Mouse (Mus musculus): ENCODE results near the gene Mlst8.

Gene Mlst8

DNA sequence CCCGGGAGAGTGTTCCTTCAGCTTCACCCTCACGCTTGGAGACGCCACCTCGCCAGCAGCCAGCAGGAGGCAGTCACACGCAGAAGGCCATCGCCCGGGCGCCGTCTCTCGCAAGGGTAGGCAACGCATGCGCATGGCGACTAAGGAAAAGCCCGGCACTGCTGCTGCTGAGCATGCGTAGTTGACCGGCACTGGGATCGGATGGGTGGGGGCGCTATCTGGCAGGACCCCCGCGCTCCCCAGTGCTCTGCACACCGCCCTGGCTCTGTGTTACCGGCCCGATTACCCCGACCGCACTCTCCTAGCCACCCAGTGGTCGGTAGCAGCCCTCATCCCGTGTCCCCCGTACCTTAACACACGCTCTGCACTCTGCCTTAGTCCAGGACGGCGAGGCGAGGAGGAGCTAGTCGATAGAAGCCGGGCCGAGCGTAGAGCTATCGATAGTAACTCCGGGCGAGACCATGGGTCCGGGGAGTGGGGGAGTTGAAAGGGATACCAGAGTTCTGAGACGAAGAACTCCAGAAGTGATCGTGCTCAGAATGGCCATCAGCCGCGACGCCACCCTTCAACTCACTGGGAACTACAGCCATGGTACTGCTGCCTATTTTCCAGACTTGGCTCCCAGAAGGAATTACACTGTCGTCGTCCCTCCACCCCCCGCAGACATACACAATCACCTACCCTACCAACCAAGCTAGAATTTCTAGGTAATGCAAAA, at the start of gene Mlst8:
TSS of gene Mlst8 (minus strand) at position 416 of the 718 bp plus-strand sequence.
- peak; percentile 92 for DNase-seq (ENCODE audit: low spot score)

DNA sequence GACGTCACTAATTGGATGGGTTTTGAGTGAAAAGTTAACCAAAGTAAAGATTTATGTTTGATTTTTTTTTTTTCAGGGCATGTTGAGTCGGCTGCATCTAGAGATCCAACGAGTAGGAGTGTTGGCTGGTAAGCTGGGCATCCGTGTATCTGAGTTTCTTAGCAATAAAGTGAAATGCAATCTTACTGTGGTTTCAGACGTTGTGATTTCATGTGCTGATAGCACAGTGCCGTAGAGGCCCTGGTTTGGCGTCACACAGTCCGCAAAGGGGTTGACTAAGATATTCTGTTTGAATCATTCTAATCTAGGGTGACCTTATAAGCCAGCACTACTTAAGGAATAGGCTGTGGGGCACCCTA, 49.7 kb upstream of the Mlst8 start:
- no peak for DNase-seq (ENCODE audit: low spot score)

DNA sequence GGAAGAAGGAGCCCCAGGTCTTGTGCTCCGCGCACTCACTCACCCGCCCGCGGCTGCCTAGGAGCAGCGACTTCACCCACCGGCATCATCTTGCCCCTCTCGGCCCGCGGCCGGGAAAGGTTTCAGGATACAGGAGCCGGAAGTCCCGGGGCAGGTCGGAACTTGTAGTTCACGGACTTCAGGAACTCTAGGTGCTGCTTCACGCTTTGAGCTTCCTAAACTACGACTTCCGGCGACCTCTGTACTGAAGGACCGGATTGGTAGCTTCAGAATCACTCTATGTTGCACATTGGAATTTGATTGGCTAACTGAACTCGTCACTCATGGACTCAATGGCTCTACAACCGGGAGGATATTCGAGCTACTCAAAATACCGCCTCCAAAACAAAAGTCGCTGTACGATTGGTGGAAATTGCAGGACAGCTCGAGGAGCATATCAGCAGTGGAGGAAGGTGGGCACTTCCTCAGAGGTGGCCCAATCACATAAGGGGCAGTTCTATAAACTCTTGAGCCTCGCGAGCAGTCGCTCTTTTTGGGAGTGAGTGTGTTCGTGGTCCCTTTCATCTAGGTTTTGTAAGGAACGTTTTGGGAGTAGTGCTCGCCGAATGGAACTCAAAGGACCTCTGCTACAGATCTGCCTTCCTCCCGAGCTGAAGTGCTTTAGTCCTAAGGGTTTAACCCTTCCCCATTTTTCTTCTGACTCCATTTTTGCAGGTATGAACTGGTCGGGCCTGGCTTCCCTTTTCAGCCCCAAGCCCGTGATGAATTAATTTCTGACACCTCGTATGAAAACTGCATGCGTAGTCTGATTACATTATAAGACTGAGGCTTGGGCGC, 49.1 kb upstream of the Mlst8 start, which contains the start of gene Traf7:
TSS of gene Traf7 (minus strand) at position 216 of the 837 bp plus-strand sequence.
- peak; percentile 95 for DNase-seq (ENCODE audit: low spot score)

DNA sequence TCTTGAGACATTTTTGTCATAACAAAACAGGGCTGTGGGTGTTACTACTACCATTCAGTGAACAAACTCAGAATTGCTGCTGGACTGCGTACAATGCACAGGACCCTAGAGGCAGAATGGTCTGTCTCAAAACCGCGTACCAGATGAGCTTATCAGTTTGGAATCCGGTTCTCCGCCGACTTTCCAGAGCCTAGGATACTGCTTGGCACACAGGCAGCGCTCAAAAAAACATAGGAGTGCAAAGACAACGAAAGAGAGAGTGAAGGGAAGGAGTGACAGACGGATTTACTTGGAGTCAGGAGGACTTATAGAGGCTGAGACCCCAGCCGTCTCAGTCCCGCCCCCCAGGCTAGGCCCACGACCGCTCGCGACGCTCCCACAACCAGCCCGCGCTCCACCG, 48.4 kb upstream of the Mlst8 start:
- DNase-seq (ENCODE audit: low spot score): no peak

DNA sequence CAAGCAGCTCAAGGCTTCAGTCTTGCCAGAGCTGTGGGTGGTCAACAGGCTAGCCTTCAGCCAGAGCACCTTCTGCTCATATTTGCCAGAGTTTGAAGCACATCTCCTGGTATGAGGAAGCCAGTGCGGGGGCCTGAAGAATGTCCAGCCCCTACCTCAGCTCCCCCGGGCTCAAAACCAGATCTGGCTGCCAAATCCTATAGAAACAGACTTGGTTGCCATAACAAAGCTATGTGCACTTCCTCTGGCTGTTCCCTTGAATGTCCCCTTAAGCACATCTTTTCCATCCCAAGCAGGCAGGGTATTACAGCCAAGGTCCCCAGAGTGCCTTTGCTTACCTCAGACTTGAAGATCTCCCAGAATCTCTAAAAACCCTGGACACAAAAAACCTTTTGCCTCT, 45.9 kb upstream of the Mlst8 start:
- DNase-seq (ENCODE audit: low spot score): no peak

DNA sequence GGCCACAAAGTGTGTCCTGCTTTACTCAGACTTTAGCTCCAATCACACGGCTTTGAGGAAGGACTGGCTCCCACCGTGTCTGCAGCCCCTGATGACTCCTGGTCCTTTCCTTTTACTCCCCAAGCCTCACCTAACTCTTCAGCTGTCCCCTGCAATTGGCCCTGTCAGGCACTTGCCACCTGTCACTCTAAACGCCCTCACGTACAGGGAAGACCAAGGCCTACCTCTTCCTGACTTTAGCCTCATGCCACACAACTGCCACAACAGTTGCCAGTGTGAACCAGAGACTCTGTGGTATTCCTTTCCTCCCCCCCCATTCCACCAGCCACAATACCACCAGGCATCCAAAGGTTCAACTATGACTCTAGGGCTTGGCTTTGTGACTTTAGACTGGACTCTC, 41.6 kb upstream of the Mlst8 start:
- no peak for DNase-seq (ENCODE audit: low spot score)

DNA sequence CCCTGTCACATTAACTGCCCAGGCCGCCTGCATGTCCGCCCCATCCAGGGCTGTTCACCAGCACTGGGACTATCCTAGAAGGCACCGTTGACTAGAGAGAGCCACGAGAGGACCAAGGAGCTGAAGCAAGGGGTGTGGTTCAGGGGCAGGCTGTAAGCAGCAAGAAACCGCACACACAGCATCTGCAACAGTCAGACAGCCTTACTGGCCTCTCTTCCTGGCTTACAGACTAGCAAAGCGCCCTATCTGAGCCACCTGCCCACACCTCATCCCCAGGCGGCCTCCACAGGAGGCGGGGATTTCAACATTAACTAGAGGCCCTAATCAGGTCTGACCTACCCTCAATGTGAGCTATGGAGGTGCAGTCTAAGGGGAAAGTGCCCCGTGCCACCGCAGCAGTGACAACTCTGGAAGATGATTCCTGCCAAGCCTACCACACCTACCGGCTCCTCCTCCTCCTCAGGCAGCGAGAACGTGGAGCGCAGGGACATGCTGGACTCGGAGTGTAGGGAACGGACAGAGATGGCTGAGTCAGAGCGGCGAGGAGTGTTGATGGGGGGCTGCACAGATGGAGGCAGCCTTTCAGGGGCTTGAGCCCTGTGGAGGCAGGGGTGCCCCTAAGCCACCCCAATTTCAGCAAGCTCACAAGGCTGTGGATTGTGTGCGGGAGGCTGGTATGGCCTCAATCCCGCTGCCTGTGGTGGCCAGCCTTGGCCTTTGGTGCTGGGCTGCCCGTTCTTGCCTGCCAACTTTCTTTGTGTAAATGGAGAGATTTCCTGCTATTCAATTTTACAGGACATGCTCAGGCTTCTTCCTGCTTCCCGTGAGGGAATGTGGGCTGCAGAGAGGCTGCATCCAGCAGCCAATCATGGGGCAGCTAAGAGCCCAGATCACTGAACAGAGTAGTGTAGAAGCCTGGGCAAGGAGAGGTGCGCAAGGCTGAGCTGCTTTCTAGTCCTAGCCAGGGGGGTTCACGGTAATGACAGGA, 35.7 kb upstream of the Mlst8 start:
- no peak for DNase-seq (ENCODE audit: low spot score)

DNA sequence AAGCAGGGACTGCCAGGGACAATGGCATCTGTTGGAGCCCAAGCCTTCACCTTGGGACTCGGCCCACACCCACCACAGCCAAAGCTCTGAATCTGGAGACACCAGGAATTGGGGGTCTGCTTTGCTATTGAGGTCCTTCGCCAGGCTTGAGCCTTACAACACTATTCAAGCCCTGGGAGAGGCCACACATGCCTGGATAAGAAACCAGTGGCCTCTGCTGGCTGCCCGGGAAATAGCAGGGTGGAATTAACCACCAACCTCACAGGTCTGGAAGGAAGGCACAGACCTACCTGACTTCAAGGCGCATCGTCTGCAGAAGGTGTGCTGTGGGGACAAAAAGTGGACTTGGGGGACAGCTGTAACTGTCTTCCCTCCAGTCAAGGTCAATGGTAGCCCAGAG, 34.7 kb upstream of the Mlst8 start:
- no peak for DNase-seq (ENCODE audit: low spot score)

DNA sequence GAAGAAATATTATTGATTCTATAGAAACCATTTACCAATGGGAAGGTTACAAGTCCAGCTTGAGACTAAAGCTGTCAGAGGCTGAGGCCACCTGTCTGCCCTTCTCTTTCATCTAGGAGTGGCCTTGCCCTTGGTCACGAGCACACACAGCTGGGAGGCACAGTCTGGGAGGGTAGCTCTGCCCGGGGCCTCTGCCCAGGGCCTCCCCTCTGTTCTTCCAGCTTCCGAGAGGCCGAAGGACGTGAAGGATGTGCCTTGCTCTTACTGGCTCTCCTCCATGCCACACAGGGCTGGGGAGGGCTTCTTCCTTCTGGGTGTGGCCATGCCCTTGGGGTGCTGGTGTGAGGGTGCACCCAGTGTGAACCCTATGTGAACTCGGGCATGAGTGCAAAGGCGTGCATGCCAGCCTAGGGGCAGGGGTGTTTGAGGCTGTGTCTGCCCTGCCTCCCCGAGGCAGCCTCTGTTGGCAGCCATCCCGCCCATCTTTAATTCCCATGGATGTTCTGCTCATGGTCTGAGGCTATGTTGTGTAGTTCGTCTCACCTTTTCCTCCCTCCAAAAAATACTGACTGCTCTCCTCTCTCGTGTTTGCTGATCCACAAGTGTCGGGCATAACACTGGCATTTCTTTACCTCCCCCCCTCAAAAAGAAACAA, 29.1 kb upstream of the Mlst8 start:
- DNase-seq (ENCODE audit: low spot score): no peak

DNA sequence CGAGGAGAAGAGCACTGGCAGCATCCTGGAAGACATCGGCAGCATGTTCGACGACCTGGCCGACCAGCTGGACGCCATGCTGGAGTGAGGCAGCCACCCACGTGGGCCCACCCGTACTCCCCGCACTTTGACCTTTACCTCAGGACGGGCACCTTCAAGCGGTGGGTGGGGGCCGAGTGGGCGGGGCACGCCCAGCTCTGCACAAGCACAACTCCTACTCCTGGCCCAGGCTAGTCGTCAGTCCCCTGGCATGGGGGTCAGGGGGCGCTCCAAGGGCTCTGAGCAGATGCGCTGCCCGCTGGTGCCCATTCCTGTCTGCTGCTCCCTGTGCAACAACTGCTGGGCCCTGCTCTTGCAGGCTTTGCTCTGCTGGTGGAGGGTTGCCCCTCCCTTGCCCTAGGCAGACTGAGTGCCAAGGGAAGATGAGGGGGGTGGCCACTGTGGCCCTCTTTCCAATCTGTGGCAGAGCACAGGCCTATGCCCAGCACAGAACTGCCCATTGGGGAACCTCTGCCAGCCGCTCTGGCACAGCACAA, 28.3 kb upstream of the Mlst8 start:
- DNase-seq (ENCODE audit: low spot score): no peak

DNA sequence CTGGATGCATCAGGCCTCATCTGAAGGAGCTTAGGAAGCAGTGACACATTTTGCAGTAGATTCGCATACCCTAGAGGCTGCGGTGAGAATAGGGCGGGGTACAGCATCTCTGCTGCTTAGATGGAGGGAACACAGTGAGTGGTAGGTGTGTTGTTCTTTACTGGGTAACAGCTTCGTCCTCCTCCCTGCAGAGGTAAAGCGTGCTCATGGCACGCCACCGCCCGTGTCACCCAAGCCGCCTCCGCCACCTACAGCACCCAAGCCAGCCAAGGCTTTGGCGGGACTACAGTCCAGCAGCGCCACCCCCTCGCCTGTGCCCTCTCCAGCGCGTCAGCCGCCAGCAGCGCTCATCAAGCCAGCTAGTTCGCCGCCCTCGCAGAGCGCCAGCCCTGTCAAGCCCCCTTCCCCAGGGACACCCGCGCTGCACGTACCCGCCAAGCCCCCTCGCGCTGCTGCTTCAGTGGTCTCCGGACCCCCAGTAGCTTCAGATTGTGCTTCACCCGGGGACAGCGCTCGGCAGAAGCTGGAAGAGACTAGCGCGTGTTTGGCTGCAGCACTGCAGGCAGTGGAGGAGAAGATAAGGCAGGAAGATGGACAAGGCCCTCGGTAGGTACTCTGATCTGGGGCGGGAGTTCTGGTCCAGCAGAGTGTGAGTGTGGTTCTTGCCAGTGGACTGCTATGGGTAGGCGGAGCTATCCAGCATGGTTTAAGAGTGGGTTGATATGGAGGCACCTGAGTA, 27.6 kb upstream of the Mlst8 start:
- DNase-seq (ENCODE audit: low spot score): no peak

DNA sequence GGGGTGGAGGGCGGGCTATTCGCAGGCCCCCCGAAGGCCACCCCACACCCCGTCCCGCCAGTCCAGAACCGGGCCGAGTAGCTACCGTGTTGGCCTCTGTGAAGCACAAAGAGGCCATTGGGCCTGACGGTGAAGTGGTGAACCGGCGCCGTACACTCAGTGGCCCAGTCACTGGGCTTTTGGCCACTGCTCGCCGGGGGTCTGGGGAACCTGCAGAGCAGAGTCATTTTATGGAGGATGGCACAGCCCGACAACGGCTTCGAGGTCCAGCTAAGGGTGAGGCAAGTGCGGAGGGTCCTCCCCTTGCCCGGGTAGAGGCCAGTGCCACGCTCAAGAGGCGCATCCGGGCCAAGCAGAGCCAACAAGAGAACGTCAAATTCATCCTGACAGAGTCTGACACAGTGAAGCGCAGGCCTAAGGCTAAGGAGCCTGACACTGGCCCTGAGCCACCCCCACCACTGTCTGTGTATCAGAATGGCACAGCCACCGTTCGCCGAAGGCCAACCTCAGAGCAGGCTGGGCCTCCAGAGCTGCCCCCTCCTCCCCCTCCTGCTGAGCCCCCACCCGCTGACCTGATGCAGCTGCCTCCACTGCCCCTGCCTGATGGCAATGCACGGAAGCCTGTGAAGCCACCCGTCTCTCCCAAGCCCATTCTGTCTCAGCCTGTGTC, 26.5 kb upstream of the Mlst8 start:
- DNase-seq (ENCODE audit: low spot score): no peak

DNA sequence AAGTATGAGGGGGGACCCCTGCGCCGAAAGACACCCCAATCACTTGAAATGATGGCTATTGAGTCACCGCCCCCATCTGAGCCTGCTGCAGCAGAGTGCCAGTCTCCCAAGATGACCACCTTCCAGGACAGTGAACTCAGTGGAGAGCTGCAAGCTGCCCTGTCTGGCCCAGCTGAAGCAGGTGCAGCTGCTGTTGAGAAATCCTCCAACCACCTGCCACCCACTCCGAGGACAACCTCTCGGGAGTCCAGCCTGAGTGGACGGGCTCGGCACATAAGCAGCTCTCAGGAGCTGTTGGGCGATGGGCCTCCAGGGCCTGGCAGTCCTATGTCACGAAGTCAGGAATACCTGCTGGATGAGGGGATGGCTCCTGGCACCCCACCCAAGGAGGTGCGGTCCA, 25.2 kb upstream of the Mlst8 start:
- DNase-seq (ENCODE audit: low spot score): no peak

DNA sequence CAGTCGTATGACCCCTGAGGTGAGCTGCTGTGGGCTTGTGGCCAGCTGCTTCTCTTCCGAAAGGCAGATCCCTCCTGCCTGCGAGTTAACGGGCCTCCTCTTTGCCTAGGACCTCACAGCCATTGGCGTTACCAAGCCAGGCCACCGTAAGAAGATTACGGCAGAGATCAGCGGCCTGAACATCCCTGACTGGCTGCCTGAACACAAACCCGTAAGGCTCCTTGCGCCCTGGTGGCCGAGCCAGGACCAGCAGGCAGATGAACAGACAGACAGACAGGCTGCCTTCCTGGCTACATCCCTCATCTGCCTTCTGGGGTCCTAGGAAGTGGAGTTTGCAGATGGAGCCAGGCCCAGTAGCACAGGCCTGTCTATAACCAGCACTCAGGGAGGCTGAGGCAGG, 23.3 kb upstream of the Mlst8 start:
- DNase-seq (ENCODE audit: low spot score): no peak

DNA sequence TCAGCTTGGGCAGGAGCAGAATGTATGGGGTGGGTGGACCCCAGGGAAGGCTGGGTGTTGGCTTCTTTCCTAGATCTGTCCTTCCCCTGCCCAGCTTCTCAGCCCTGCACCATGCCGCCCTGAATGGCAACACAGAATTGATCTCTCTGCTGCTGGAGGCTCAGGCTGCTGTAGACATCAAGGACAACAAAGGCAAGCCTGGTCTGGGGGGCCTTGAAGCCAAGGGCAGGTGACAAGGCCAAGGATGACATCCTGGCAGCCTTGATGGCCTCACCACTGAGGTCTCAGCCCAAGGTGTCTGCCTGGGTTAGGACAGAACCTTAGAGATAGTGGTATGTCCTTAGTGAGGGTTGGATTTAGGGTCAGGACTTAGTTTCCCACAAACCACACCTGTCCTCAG, 17.1 kb upstream of the Mlst8 start:
- DNase-seq (ENCODE audit: low spot score): no peak

DNA sequence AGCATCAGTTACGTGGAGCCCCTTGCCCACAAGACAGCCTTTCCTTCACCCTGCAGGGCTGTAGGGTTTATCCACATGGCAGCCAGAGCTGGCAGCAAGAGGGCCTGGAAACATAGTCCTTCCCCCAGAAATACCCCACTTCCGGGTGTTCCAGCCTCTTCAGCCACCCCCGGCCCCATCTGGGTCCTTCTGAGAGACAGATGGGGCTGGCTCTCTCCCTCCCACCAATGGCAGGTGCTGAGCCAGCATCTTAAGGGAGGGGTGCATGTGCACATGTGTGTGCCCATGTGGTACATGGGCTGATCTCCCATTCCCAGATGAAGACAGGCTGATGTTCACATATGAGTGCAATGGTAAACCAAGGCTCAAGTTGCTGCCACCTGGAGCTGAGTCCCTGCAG, 16.6 kb upstream of the Mlst8 start:
- no peak for DNase-seq (ENCODE audit: low spot score)

DNA sequence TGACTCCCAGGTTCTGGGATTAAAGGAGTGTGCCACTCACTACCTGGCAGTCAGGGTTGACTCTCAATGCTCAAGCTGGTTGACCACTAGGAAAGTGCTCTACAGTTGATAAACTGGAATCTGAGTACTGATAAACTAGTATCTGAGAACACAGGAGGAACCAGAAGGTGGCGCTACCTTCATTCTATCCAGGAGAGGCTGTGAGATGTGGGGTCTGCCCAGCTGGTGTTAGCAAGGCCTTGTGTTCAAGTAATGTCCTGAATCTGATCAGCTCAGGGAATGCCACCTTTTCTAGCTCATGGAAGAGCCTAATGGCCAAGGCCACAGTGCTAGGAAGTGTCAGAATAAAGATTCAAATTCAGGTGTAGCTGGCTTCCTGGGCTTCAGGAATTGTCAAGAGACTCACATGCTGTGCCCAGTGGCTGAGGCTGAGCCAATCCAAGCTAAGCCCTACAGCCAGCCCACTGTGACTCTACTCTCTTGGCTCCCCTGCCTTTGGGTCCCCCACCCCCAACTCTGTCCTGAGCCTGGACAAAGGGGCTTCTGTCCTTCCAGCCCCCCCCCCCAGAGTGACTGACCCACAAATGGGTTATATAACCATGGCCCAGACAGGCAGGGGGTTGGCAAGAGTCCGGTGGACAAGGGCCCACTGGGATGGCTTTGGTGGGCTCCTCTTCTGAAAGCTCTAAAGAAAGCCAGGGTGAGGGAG, 15.9 kb upstream of the Mlst8 start:
- DNase-seq (ENCODE audit: low spot score): no peak

DNA sequence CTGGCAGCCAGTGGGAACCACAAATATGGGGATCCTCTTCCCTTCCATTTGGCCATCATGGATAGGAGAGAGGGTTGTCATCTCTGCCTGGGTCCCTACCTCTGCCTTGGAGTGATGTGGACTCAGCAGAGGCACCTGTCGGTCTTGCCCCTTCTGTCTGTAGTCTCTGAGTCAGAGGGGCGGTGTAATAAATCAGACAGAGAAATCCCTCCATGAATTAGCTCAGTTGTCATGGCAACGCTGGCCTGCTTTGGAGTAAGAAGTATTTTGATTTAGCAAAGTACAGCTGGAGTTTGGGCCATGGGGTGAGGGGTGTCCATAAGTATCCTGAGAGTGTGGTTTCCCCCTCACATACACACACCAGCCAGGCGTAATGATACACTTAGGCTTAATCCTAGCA, 11.5 kb upstream of the Mlst8 start:
- no peak for DNase-seq (ENCODE audit: low spot score)

DNA sequence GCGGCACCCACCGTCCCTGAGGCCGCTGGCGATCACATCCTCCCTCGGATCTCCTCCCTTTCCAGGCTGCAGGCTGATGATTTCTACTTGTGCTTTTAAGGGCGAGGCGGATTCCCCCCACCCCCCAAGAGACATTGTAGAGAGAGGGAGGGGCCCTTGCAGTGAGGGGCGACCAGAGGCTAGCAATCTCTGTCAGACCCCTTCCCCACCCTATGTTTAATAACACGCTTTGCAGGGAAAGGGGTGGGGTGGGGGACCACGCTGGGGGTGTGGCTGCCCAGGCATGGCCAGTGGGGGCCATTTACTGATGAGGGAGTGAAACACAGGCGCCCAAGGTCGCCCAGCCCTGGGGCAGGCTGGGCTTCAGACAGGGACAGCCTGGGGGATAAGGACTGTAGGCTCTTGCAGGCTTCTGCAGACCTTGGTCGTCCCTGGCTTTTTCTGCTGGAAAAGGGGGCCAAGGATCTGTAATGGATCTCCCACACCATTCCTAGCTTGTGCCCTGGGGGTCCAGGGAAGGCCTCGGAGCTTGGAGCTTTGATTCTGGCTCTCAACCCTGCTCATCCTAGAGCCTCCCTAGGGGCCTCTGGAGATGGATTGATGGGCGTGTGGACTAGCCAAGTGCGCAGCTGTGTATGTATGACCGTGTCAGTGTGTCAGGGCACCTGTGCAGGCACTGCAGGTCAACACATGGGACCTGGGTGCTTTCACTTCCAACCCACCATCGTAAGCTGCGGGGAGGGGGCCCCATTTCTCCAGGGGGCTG, 10.6 kb upstream of the Mlst8 start:
- peak; percentile 62 for DNase-seq (ENCODE audit: low spot score)
